Mouse (Mus musculus) lung, postnatal 25 days (tissue): Measurements from ENCODE around the gene Mgl2.
A peak's percentile ranks its signal among the peaks of the same experiment; 100 is the strongest.

ENCODE experiments used
- DNase-seq: peaks from one replicate; pipeline ENCODE4 v3.0.0; 2022; ENCODE audit warnings: low spot score

The Mgl2 gene

GRCm38 (mm10) chr11:70170291-70170690 lies 40.2 kb downstream of the Mgl2 start:
- DNase-seq, result no peak

GRCm38 (mm10) chr11:70171181-70171580 lies 41.1 kb downstream of the Mgl2 start:
- no peak for DNase-seq

- peak; percentile 61 for DNase-seq
Observed at GRCm38 (mm10) chr11:70171847-70172246, 41.7 kb downstream of the Mgl2 start.

GRCm38 (mm10) chr11:70172298-70172697 lies 42.2 kb downstream of the Mgl2 start:
- no peak for DNase-seq

DNA sequence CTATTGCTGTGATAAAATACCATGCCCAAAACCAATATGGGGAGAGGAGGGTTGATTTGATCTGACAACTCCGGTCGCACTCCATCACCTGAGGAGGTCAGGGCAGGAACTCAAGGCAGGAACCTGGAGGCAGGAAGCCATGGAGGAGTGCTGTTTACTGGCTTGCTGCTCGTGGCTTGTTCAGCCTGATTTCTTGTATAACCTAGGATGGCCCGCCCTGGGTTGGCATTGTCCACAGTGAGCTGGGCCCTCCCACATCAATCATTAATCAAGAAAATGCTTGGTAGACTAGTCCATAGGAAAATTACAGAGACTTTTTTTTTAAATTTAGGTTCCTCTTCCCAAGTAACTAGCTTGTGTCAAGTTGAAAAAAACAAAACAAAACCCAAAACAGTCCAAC lies 44.4 kb downstream of the Mgl2 start:
- no peak for DNase-seq

GRCm38 (mm10) chr11:70177647-70178046 lies 47.5 kb downstream of the Mgl2 start:
- no peak for DNase-seq

DNA sequence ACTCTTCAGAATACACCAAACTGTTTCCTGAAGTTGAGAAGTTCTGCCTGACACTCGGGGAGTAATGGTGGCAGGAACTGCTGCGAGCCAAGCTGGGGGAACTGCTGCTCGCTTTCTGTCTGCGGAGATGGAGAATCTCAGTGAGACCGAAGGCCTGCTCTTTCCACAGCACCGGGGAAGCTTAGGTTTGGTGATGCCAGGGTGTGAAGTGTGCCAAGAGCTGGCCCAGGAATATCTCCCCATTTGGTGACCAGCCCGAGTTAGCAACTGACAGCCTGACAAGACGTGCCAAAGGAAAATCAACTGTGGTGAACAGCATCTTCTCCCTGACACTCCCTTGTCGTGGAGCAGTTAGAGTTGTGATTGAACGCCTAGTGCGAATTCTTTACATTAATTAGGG lies 48.2 kb downstream of the Mgl2 start:
- no peak for DNase-seq

GRCm38 (mm10) chr11:70178756-70179155 lies 48.6 kb downstream of the Mgl2 start:
- DNase-seq, result no peak

DNA sequence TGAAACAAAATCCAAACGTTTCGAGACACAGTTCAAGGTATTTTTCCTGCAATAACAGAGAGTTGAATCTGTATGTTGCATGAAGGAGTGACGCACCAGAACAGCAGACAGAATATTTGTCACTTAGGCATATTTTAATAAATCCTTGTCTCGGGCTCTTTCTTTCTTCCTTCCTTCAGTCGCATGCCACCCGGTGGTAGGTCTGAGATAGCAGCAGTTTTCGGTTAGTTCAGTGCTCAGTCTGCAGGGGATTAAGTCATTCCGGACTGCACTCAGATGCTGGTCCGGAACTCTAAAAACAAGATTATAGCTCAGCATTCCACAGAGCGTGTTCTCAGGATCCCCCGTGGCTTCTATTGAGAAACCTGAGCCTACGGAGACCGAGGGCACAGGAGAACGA lies 49.3 kb downstream of the Mgl2 start:
- no peak for DNase-seq

- DNase-seq, result no peak
Observed at GRCm38 (mm10) chr11:70180496-70180895, 50.4 kb downstream of the Mgl2 start.

- no peak for DNase-seq
Observed at GRCm38 (mm10) chr11:70185120-70185519, 55.0 kb downstream of the Mgl2 start.
